ENCODE assay signal across 8 mouse cellular contexts in genomic region chr2:91963443-91963932, GRCm38 (mm10). TPM values are rescaled to one million over a fixed set of nuclear protein-coding genes. Genes with fewer than 3 reads are reported as not detected.
DNase-seq lines count a peak whose midpoint lies in the region; ATAC-seq lines count a peak whose summit lies in the region.

No protein-coding gene starts in this region.

- under 1% methylated on average over 37 of the region's 57 CpGs for WGBS in hindbrain, embryonic 14.5 days

- H3K4me3 ChIP-seq in hindbrain, embryonic 14.5 days (replicated peaks; ENCODE audit: low read length) = peak overlapping the region; percentile 90

- no peaks in the 10 kb centered on the region for H3K27me3 ChIP-seq in hindbrain, embryonic 14.5 days (ENCODE audit: control insufficient read depth, insufficient read depth, low read length)

- H3K36me3 ChIP-seq in hindbrain, embryonic 14.5 days (replicated peaks; ENCODE audit: control insufficient read depth, insufficient read depth) = no peaks in the 10 kb centered on the region

- peak; percentile 97 for DNase-seq in T-cell, adult 2 months (ENCODE audit: low spot score)
- peak; percentile 97 to 98 for DNase-seq in cerebellum, postnatal 25 days
- peak; percentile 89 to 90 for DNase-seq in frontal cortex, postnatal 25 days (ENCODE audit: low spot score in 2 of 2)
- peak; percentile 94 for DNase-seq in hindbrain, embryonic 14.5 days (ENCODE audit: low spot score)
- DNase-seq in layer of hippocampus, postnatal 36 days = peak; percentile 94 to 95
- DNase-seq in lung, postnatal 25 days (ENCODE audit: low spot score) = peak; percentile 97
- DNase-seq in retina, adult 2 months (ENCODE audit: low read depth, low spot score) = peak; percentile 75
- DNase-seq in thymus, postnatal 36 days = peak; percentile 94 to 97

- H3K4me2 ChIP-seq in hindbrain, embryonic 14.5 days (replicated peaks) = peak overlapping the region; percentile 88

- H3K9me3 ChIP-seq in hindbrain, embryonic 14.5 days (ENCODE audit: control insufficient read depth, low read length) = no peaks in the 10 kb centered on the region

- peaks cover 14% of the 10 kb centered on the region for H3K4me1 ChIP-seq in hindbrain, embryonic 14.5 days (replicated peaks; ENCODE audit: control insufficient read depth, insufficient read depth, low read length)

- ATAC-seq in hindbrain, embryonic 14.5 days (ENCODE audit: low FRiP score) = peak; percentile 90

- peak overlapping the region; percentile 93 for H3K9ac ChIP-seq in hindbrain, embryonic 14.5 days

- H3K27ac ChIP-seq in hindbrain, embryonic 14.5 days = peak overlapping the region; percentile 77

RNA-seq across cellular contexts. Expression of gene Dgkz, which starts 12.2 kb away (rescaled TPM):
- 39.0 and 42.6 TPM in 2 replicates for polyA plus RNA-seq in hindbrain, embryonic 14.5 days (2014; fragmentation: Nextera tagmentation; extraction: Ambion mirVana)
- 100 to 1,000 TPM; 500 to 531 TPM for total RNA-seq in layer of hippocampus, postnatal 36 days (2021)

RNA-seq across cellular contexts. Expression of gene Gm9821, which starts 18.0 kb away (rescaled TPM):
- 0.39 TPM in 1 of 2 replicates, not detected in the other for polyA plus RNA-seq in hindbrain, embryonic 14.5 days (2014; fragmentation: Nextera tagmentation; extraction: Ambion mirVana)
- not detected for total RNA-seq in layer of hippocampus, postnatal 36 days (2021)

RNA-seq across cellular contexts. Expression of gene Mdk, which starts 31.4 kb away (rescaled TPM):
- 154 and 171 TPM in 2 replicates for polyA plus RNA-seq in hindbrain, embryonic 14.5 days (2014; fragmentation: Nextera tagmentation; extraction: Ambion mirVana)
- total RNA-seq in layer of hippocampus, postnatal 36 days (2021) = 10 to 100 TPM; 25.4 to 29.4 TPM

RNA-seq across cellular contexts. Expression of gene Chrm4, which starts 36.4 kb away (rescaled TPM):
- polyA plus RNA-seq in hindbrain, embryonic 14.5 days (2014; fragmentation: Nextera tagmentation; extraction: Ambion mirVana) = 0.52 and 0.67 TPM in 2 replicates
- 10 to 100 TPM; 25.7 to 28.6 TPM for total RNA-seq in layer of hippocampus, postnatal 36 days (2021)

Comparison
In these comparisons a context has a peak if more than half of its experiments do, and no peak if none do; other contexts are left out.
1. Peak in every context shown above with its lines: DNase-seq, ATAC-seq, H3K4me3 ChIP-seq and H3K27ac ChIP-seq.